Mouse (Mus musculus): ENCODE data around the gene Cdadc1. TPM values are rescaled to one million over a fixed set of nuclear protein-coding genes. Genes with fewer than 3 reads are reported as not detected.
"Not testable (repeated sequence)": the region's sequence is repeated elsewhere in the genome, so short reads cannot be mapped to it uniquely, and the experiment has no call there.

Gene Cdadc1
- total RNA-seq, 2 experiments from 2014 or later: 66.5 to 69.9 TPM

DNA sequence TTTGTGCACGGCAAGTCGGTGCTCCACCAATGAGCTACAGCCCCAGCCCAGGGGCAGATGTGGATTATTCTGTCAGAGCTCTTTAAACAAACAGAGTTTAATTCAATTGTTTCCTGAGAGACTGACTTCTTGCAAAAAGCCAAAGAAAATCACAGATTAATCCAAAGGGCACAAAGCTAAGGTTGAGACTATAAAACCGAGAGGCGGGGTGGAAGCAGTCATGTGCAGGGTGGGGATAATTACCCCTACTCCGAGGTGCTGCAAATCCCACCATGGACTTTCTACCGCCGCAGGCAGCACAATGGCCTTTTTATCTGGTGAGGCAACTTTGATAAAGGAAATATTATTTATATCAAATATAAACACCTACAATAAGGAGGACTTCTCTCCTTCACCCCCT lies 19.0 kb upstream of the Cdadc1 start:
- DNase-seq (ENCODE audit: low spot score in 2 of 2): no peak

DNA sequence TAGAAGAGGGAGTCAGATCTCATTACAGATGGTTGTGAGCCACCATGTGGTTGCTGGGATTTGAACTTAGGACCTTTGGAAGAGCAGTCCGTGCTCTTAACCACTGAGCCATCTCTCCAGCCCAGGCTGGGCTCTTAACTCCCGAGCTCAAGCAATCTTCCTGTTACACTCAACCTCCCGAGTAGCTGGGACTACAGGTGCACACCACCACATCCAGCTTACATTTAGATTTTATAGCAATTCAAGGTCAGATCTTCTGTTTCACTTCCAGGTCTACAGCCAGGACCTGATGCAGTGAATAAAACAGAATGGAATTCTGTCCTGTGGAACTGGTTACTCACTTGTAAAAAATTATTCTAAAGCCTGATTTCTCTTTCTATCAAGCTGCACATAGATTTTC lies 16.4 kb upstream of the Cdadc1 start:
- not testable (repeated sequence) for DNase-seq (ENCODE audit: low spot score in 2 of 2)

DNA sequence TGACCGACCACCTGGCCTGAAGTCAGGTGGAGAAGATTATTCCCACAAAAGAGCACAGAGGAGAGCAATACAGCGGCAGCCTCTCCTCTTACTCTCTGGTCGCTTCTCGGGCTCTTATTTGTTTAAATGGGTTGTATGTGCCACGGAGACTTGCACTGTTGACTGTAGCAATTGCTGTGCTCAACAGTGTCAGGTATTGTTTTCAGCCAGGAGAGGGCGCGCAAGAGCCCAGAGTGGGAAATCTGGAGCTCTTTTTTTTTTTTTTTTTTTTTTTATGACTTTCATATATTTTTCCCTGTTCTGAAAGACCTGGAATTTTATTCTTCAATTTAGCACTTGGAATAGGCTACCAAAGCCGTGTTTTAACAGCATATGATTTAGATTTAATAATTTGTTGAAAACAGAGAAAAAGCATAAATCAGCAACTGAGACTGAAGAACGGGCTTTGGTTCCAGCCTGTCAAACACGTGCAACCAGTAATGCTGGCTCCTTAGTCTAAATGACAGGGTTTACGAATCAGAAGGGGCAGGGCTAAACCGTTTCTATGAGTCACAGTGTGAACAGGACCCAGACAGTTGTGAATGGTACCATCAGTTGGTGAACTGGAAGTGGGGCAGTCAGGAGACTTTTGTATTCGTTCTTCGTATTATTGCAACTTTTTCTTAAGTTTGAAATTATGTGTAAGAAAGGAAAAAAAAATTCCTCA lies 15.3 kb upstream of the Cdadc1 start:
- peak; percentile 48 to 66 for DNase-seq (ENCODE audit: low spot score in 2 of 2)

DNA sequence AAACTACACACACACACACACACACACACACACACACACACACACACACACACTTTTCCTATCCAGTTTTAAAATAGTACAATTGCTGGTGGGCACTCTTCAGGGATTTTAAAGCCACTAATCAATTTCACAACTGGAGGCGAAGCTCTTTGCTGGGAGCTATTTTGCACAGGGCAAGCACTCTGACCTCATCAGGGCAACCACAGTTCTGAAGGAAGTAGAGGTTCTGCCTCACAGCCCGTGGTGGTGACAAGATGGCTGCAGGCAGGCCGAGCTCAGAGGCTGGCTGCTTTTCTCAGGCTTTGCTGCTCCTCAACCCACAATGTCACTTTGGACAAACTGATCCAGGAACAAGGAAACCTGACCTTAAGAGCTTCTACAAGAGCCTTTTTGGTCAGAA lies 9.3 kb upstream of the Cdadc1 start:
- no peak for DNase-seq (ENCODE audit: low spot score in 2 of 2)

DNA sequence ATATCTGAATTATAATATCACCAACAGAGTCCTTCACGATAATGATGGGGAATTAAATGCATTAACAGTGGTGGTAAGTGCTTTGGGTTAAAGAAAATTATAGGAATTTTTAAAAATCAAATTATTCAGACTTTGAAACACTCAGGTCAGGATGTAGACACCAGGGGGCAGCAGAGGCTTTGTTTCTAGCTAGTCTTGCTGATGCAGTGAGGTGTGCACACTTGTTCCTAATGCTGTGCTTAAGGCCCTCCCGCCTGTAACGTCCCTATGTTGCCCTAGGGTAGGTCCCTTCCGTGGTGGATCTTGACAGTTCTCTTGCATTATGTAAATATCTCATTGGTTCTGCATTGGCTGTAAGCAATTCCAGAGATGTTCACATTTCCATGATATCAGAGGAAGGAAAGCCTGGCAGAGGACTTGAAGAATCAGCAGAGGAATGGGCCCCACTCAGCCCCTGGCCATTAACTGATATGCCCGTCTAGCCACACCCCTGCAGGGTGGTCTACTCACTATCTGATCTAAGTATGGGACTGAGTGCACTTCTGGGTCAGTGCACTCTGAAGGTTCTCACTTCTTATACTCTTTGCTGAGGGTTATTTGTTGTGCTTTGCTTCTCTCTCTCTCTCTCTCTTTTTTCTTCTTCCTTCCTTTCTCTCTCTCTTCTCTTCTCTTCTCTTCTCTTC lies 8.1 kb upstream of the Cdadc1 start:
- peak; percentile 70 to 83 for DNase-seq (ENCODE audit: low spot score in 2 of 2)

DNA sequence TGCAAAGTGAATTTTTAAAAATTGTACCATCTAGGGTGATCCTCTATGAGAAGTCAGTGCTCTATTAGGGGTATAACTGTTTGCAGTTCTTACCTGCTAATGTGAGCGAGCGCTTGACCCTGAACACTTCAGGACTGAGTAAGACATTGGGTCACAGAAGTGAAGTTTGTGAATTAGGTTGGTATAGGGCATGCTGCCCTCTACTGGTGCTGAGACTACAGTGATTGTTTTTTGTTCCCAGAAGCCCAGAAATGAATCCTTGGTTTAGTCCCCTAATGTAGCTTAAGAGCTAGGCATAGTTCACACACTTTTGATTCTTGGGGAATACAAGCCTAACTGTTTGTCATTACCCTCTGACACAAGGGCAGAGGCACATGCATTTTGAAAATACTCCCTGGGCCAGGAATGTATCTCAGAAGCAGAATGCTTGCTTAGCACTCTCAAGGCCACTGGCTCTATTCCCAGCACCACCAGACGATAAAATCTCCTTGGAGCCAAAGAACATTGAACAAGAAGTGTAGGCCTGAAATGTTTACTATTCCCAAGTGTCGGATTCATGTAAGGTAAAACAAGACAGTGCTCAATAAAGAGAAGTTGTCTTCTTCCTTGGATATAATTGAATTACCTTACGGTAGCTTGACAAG lies 6.4 kb upstream of the Cdadc1 start:
- peak; percentile 30 to 39 for DNase-seq (ENCODE audit: low spot score in 2 of 2)

DNA sequence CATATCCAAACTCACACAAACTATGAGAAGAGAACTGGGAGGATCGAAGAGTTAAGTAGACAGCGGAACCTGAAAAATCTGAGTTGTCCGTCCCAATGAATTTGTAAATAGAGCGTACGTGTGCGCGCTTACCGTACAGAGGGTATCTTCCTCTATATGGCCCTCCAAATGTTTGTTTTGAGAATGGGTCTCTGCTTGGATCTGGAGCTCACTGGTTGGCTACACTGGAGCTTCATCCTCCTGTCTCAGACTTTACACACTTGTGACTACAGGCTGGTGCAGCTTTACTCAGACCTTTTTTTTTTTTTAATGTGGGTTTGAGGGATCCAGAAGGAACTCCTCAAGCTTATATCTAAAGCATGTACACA lies 485 bp upstream of the Cdadc1 start:
- DNase-seq (ENCODE audit: low spot score in 2 of 2): no peak

DNA sequence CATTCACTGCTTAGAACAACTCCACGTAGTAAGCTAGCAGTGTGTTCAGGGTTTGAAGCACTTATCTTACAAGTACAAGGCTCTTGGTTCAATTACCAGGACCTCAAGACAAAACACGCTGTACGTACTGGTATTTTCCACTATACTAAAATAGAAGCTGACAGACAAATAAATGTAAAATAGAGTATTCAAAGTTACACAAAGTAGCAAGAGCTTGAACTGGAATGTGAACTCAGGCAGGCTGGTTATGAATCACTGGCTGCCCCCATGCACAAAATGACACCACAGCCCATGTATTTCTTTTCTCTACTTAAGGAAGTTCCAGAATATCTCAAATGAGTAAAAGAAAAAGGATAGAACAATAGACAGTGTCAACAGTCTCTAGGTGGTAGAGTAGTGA lies 2.8 kb downstream of the Cdadc1 start:
- no peak for DNase-seq (ENCODE audit: low spot score in 2 of 2)

DNA sequence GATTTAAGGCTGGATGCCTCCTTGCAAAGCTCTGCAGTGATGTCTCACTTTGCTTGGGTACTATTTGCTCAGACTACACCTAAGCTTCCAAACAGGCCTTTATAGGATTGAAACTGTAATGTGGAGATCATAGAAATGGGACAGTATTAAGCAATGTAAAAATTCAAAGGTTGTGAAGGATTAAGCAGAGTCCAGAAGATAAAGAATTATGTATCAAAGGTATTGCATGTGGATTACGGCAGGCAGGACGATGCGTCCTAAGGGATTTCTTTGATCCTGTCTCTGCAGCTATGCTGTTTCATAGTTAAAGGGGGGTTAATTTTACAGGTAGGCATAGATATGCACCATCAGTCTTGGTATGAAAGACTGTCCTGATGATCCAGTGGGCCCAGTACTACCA lies 5.2 kb downstream of the Cdadc1 start:
- no peak for DNase-seq (ENCODE audit: low spot score in 2 of 2)

DNA sequence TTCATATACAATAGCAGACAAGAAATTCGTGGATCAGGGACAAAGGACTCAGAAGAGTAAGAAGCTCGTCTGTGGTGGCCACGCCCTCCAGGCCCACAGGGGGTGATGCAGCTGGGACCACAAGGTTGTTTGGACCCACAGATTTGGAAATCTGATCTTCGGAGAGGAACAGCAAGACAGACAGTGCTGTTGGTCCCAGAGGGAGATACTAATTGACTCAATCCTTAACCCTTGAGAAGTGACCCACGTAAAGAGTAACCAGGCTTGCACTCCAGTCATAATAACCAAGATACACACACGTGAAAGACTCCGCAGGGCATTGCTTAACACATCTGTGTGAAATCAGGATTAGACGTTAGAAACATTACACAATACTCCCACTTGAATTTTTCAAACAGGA lies 5.9 kb downstream of the Cdadc1 start:
- no peak for DNase-seq (ENCODE audit: low spot score in 2 of 2)

DNA sequence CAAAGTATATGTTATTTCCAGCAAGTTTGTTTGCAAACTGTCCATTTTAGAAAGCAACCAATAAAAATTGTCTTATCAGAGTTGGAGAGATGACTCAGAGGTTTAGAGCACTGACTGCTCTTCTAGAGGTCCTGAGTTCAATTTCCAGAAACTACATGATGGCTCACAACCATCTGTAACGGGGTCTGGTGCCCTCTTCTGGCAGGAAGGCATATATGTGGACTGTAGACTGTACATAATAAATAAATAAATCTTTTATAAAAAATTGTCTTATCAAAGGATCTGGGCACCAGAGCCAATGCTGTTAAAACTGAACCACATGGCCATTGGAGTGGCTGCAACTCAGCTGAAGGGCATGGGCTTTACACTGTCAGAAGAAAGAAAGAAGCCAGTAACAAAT lies 7.1 kb downstream of the Cdadc1 start:
- peak in 1 of 2 experiments; percentile 19 for DNase-seq (ENCODE audit: low spot score in 2 of 2)

DNA sequence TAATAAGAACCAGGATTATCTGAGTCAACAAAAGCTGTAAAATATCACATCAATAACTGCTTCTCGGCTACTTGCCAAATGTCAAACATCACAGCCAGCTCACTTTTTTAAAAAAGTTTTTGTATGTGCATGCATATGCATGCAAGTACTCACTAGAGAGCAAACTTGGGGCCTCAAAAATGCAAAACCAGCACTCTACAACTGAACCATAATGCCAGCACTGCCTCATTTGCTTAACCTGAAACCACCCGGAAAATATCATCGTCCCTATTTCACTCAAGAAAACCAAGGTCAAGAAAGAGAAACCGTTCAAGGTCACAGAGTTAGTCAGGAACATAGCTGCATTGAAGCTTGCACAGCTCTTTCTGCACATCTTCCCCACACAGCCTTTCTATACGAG lies 21.4 kb downstream of the Cdadc1 start:
- DNase-seq (ENCODE audit: low spot score in 2 of 2): no peak

DNA sequence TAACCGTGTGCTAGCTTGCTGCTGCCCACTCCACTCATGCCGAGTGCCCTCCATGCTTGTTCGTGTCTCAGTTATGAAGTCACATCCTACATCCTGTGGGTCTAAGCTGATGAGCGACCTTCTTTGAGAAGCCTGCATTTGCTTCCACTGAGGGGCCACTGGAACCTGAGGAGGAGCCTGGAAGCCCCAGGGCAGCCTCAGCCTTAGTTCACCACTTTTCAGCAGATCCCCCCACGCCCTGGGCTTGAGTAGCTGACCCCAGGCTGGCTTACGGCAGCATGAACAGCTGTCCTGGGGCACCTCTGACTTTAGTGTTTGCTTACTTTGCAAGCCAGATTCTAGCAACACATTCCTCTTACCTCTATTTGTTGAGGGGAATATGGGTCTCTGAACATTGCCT lies 31.0 kb downstream of the Cdadc1 start:
- DNase-seq (ENCODE audit: low spot score in 2 of 2): no peak

DNA sequence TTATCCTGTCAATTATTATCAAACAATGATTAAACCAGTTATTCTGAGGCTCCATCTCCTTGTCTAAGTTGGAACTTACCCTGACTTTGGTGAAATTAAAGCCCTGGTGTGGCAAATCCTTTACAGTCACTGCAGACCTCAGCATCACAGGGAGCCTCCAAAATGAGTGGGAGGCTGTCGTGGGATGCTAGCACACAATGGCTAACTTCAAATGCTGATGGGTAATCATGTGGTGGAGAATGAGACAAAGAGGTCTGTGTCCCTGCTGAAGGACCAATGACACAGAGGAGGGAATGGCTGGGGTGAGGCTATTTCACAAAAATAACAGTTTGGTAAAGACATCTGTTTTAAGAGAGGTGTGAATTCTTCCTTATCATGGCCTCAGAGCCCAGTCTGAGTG lies 39.9 kb downstream of the Cdadc1 start:
- no peak for DNase-seq (ENCODE audit: low spot score in 2 of 2)

DNA sequence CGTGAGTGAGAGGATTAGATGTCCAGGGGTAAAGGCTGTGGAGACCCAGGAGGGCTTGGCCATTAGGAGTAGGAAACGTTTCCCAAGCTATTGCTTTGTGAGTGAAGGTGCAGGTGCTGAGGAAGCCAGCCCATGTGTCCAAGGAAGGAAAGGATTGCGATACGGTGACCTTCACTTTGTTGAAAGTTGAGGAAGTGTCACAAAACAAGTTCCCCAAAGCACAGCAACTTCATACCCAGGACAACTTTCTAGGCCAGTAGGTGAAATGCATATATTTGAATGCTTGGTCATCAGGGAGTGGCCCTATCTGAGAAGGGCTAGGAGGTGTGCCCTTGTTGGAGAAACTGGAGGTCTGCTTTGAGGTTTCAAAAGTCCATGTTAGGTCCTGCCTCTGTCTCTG lies 40.7 kb downstream of the Cdadc1 start:
- DNase-seq (ENCODE audit: low spot score in 2 of 2): no peak

DNA sequence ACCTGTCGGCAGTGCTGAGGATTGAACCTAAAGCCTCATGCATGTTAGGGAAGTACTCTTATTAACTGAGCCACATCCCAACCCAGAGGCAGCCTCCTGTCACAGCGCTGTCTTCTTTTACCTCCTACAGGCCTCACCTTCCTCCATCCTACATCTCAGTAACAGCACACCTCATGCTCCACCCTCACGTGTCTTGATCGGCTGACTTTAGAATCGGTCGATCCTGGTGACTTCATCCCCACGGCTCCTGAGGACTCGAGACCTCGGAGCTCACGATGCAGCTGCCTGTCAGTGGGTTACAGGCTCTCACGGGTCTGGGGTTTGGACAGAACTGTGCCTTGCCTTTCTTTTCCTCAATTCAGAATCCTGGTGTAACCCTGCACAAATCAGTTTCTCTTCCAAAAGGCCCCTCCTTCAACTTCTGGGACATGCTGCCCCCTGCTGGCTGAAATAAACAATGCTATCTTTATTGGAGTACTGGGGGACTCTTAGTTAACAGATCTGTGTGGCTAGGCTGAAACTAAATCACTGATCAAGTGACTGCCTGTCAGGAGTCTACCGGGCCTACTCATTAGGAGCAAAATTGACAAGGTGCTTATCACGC lies 41.7 kb downstream of the Cdadc1 start:
- DNase-seq (ENCODE audit: low spot score in 2 of 2): peak; percentile 84 to 89

DNA sequence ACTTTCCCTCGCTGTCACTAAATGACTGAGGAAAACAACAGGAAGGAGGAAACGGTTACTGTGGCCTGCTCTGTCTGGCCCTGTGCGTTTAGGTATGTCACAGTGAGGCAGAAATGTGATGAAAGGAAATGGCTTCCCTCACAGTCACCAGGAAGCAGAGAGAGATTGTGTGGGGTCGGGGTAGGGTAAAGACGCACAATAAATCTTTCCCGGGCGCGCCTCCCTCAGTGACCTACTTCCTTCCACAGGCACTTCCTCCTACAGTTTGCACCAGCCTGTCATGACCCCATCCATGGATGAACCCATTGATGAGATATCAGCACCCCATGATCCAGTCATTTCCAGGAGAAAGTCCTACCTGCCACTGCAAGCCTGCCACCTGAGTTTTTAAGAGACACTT lies 42.7 kb downstream of the Cdadc1 start:
- no peak for DNase-seq (ENCODE audit: low spot score in 2 of 2)

DNA sequence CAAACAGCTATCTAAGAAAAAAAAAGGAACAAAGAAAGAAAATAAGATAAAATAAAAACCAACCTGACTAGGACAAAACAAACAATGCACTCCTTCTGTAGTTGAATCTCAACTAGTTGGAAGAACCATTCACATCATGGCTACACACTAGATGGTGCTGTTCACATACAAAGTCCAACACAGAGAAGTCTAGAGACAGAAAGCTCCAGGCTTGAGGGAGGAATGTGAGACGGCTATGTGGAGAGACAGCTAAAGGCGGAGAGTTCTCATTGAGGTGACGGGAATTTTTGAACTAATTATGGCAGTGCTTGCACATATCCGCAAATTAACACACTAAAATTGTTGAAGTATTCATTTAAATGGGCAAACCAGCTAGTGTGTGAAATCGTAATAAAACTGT lies 43.7 kb downstream of the Cdadc1 start:
- no peak for DNase-seq (ENCODE audit: low spot score in 2 of 2)

DNA sequence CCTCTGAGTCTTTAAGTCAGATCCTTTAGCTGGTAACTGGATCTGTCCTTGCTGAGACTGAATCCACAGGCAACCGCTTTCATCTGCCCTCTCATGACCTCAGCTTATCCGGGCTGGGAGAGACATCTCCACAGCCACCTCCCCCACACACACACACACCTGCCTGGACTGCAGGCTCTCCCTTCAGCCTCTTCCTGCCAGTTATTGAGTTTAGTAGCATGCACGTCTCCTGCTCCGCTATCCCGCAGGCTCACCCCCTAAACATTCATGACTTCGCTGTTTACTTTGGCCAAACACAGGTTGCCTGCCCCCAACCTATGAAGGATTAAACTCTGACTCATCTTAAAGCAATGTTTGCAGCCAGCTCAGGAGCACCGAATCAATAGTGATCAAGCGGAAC lies 45.8 kb downstream of the Cdadc1 start:
- no peak for DNase-seq (ENCODE audit: low spot score in 2 of 2)

DNA sequence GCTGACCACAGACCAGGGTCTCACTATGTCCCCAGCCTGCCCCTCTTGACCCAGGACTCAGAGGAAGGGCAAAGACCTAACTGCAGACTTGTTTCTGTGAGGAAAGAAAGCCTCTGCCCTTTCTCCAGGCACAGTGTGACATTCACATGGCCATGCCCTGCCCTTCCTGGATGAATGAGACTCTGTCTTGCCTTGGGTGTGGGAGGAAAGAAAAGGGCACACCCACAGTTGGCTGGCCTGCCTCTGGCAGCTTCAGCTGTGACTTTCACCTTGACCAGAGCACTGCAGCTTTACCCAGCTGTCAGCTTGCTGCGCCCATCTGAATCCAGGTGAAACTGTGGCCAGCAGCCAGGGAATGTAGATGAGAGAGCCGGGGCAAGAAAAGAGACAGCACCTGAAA lies 46.9 kb downstream of the Cdadc1 start:
- no peak for DNase-seq (ENCODE audit: low spot score in 2 of 2)

DNA sequence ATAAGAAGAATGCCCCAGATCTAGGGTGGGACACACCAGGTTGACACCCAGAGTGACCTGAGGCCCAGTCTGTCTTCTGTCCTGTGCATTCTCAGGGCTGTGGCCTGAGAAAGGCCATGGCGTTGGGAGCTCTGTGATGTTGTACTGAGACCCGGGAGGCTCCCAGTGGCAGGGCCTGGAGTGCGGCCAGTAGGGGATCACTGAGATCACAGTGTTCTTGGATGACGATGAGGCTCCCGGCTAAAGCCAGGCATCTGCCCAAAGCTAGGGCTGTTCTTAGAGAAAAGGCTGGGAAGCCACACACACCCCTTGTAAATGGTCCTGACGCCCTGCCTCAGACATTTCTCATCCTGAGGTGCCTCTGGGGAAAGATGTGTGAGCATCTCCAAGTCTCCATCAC lies 48.7 kb downstream of the Cdadc1 start:
- peak; percentile 39 to 43 for DNase-seq (ENCODE audit: low spot score in 2 of 2)

DNA sequence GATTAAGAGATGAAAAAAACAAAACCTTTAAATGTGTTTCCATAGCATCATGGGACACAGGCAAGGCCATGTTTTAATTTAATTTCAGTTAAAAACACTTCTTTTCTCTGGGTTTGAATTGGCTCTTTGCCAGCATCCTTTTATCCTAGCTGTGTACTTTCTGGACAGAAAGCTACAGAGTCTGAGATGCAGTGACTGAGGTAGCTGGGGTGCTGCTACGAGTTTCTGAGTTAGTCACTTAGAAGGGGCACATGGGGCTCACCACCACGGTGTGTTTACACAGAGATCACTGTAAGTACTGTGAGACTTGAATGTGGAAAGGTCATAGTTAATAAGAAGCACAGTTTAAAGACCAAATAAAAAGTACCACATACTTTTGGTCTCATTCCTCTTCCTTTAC lies 49.2 kb downstream of the Cdadc1 start:
- DNase-seq (ENCODE audit: low spot score in 2 of 2): no peak

All from left cerebral cortex, adult 18-20 months (tissue).